Mouse (Mus musculus): ENCODE measurements around the gene Kifc1. TPM values are rescaled to one million over a fixed set of nuclear protein-coding genes. Genes with fewer than 3 reads are reported as not detected.

Gene Kifc1
- polyA plus RNA-seq, 1 experiment, result 57.3 TPM

DNA sequence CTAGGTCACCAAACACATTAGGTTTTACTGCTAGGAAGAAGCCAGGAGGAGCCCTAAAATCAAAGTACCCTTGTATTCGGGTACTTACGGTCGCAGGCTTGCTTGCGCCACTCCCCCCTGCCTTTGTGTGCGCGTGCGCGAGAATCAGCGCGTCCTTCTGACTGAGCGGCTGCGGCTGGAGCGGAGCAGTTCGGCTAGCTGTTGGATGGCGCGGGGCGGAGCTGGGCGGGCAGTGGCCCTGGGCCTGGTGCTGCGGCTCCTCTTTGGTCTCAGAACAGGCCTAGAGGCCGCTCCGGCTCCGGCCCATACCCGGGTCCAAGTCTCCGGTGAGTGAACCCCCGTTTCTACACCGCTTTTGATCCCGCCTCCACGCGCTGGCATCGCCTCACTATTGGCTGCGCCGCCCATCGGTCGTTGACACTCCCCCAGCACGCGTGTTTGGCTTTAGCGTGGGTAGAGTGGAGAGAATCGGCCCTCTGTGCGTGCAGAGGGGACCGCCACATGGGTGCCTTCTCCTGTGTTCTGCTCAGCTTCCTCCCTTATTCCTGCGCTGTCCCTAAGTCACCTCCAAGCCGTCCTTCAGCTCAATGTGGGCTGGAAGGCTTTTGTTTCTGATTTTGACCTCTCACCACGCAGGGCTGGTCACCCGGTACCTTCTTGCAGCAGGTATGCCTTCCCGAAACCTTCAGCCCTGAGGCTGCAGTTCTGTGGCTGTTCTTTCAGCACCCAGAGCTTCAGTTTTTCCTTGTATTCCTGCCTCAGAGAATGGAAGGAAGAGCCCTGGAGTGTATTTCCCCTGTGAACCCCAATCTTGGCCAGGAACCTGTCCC is 47.3 kb downstream of the Kifc1 start, which contains the start of gene Cd320:
Gene Cd320 (plus strand): TSS at position 126 of the 830 bp plus-strand sequence.
- under 1% methylated on average over 45 of the region's 45 CpGs for WGBS
- Histone ChIP-seq H3K27me3 (ENCODE audit: control insufficient read depth, insufficient read depth, low read length) (no peaks in the 10 kb centered on the region), H3K4me1 (replicated peaks; ENCODE audit: control insufficient read depth, insufficient read depth, low read length) (peaks cover 5% of the 10 kb centered on the region), H3K27ac (ENCODE audit: control insufficient read depth, insufficient read depth, low read length) (no peak within 1 kb of the TSS), H3K36me3 (ENCODE audit: control insufficient read depth, insufficient read depth, low read length) (no peaks in the 10 kb centered on the region), H3K4me3 (ENCODE audit: control insufficient read depth, insufficient read depth, low read length) (peak within 1 kb of the TSS; percentile 58)
- DNase-seq, result peak; percentile 92
- TF ChIP-seq CTCF (IDR thresholded peaks at IDR 0.05; ENCODE audit: borderline replicate concordance, control insufficient read depth, extremely low read depth, insufficient read depth, low read length, poor library complexity) (peak; percentile 19; the same call in 1 of the 2 replicates), POLR2A (IDR thresholded peaks at IDR 0.05; ENCODE audit: control insufficient read depth, extremely low read depth, insufficient read depth, low read length, poor library complexity) (no peak)

DNA sequence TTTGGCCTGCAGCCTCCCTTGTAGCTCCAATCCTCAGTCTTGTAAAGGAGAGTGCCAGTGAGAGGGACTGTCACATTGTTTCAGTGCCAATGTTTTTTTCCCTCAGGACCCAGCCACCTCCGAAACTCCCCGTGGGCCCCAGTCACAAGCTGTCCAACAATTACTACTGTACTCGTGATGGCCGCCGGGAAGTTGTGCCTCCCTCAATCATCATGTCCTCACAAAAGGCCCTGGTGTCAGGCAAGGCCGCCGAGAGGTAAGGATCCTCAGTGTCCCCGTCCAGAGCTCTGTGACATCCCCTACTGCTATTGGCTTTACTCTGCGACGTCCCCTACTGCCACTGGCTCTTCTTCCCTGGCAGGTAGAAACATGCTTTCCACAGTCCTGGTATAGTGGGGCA is 60.9 kb downstream of the Kifc1 start:
- H3K27ac ChIP-seq (ENCODE audit: control insufficient read depth, insufficient read depth, low read length), result no peak overlapping the region
- no peak overlapping the region for H3K4me3 ChIP-seq (ENCODE audit: control insufficient read depth, insufficient read depth, low read length)
- TF ChIP-seq CTCF (IDR thresholded peaks at IDR 0.05; ENCODE audit: borderline replicate concordance, control insufficient read depth, extremely low read depth, insufficient read depth, low read length, poor library complexity), result no peak
- TF ChIP-seq POLR2A (IDR thresholded peaks at IDR 0.05; ENCODE audit: control insufficient read depth, extremely low read depth, insufficient read depth, low read length, poor library complexity), result no peak
- no peak for DNase-seq
- peaks cover 6% of the 10 kb centered on the region for H3K4me1 ChIP-seq (replicated peaks; ENCODE audit: control insufficient read depth, insufficient read depth, low read length)
- H3K27me3 ChIP-seq (ENCODE audit: control insufficient read depth, insufficient read depth, low read length), result no peaks in the 10 kb centered on the region
- H3K36me3 ChIP-seq (ENCODE audit: control insufficient read depth, insufficient read depth, low read length), result peaks cover 35% of the 10 kb centered on the region
- WGBS, result 95% methylated on average over 10 of the region's 10 CpGs

DNA sequence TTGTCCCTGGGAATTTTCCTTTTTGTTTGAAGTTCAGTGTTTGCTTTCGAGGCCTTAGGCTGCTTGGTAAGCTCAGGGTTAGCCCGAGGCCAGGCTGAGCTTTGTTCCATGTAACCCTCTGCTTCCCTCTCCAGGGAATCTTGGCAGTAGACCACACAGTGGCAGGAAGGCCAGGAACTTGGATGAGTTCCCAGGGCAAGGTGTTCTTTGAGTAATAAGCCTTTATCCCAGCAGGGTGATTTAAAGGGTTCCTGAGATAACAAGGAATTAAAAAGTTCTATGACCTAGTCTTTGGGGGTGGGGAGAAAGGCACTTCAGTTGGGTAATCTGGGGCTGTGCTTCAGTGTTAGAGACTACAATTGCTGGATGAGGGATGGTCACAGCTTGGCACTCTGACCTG is 61.6 kb downstream of the Kifc1 start:
- peaks cover 34% of the 10 kb centered on the region for H3K36me3 ChIP-seq (ENCODE audit: control insufficient read depth, insufficient read depth, low read length)
- H3K27me3 ChIP-seq (ENCODE audit: control insufficient read depth, insufficient read depth, low read length), result no peaks in the 10 kb centered on the region
- no peak for DNase-seq
- no peak overlapping the region for H3K27ac ChIP-seq (ENCODE audit: control insufficient read depth, insufficient read depth, low read length)
- no peak overlapping the region for H3K4me3 ChIP-seq (ENCODE audit: control insufficient read depth, insufficient read depth, low read length)
- no peak for TF ChIP-seq POLR2A (IDR thresholded peaks at IDR 0.05; ENCODE audit: control insufficient read depth, extremely low read depth, insufficient read depth, low read length, poor library complexity)
- no peak for TF ChIP-seq CTCF (IDR thresholded peaks at IDR 0.05; ENCODE audit: borderline replicate concordance, control insufficient read depth, extremely low read depth, insufficient read depth, low read length, poor library complexity)
- peaks cover 7% of the 10 kb centered on the region for H3K4me1 ChIP-seq (replicated peaks; ENCODE audit: control insufficient read depth, insufficient read depth, low read length)
- 92% methylated on average over 2 of the region's 2 CpGs for WGBS

DNA sequence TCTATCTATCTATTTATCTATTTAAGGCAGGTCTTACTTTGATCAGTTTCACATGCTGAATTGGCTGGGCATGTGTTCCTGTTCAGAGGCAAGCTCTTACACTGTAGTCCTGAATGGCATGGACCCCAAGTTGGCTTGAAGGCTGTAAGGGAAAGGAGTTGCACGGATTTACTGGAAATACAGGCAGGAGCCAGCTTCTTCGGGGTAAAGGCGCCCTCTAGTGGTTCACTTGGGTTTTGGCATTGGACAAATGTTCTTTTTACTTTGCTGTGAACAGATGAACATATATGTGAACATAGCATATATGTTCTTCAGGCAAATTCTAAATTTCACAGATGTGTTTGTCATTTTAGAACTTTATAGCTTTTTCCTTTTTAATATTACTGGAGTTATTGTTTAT is 63.6 kb downstream of the Kifc1 start:
- no peak overlapping the region for H3K27ac ChIP-seq (ENCODE audit: control insufficient read depth, insufficient read depth, low read length)
- peaks cover 12% of the 10 kb centered on the region for H3K4me1 ChIP-seq (replicated peaks; ENCODE audit: control insufficient read depth, insufficient read depth, low read length)
- TF ChIP-seq POLR2A (IDR thresholded peaks at IDR 0.05; ENCODE audit: control insufficient read depth, extremely low read depth, insufficient read depth, low read length, poor library complexity) (no peak), CTCF (IDR thresholded peaks at IDR 0.05; ENCODE audit: borderline replicate concordance, control insufficient read depth, extremely low read depth, insufficient read depth, low read length, poor library complexity) (no peak)
- no peak overlapping the region for H3K4me3 ChIP-seq (ENCODE audit: control insufficient read depth, insufficient read depth, low read length)
- H3K36me3 ChIP-seq (ENCODE audit: control insufficient read depth, insufficient read depth, low read length), result peaks cover 35% of the 10 kb centered on the region
- H3K27me3 ChIP-seq (ENCODE audit: control insufficient read depth, insufficient read depth, low read length), result no peaks in the 10 kb centered on the region
- 2% methylated on average over 3 of the region's 3 CpGs for WGBS
- DNase-seq, result peak; percentile 60

Other genes with a start within 250 kb of the Kifc1 start
- gene Hnrnpm, start 203.8 kb downstream of the Kifc1 start, polyA plus RNA-seq (2012; rRNA removed), result 217 and 220 TPM in 2 replicates
- 119 and 120 TPM in 2 replicates for gene March2, start 172.0 kb downstream of the Kifc1 start, polyA plus RNA-seq (2012; rRNA removed)
- gene Rab11b, start 130.1 kb downstream of the Kifc1 start, polyA plus RNA-seq (2012; rRNA removed), result 464 and 542 TPM in 2 replicates
- gene Angptl4, start 108.8 kb downstream of the Kifc1 start, polyA plus RNA-seq (2012; rRNA removed), result 23.0 TPM in 2 replicates
- 19.9 and 29.3 TPM in 2 replicates for gene Kank3, start 80.1 kb downstream of the Kifc1 start, polyA plus RNA-seq (2012; rRNA removed)
- gene Rps28, start 66.1 kb downstream of the Kifc1 start, polyA plus RNA-seq (2012; rRNA removed), result 678 and 707 TPM in 2 replicates
- 305 and 382 TPM in 2 replicates for gene Ndufa7, start 66.1 kb downstream of the Kifc1 start, polyA plus RNA-seq (2012; rRNA removed)
- gene Cd320, start 47.6 kb downstream of the Kifc1 start, polyA plus RNA-seq (2012; rRNA removed), result 28.7 and 32.9 TPM in 2 replicates
- 3.0 TPM in 1 of 2 replicates, not detected in the other for gene Gm7029, start 16.8 kb downstream of the Kifc1 start, polyA plus RNA-seq (2012; rRNA removed)
- 0.69 and 1.0 TPM in 2 replicates for gene Platr17, start 14.5 kb upstream of the Kifc1 start, polyA plus RNA-seq (2012; rRNA removed)
- 116 and 129 TPM in 2 replicates for gene Daxx, start 18.8 kb upstream of the Kifc1 start, polyA plus RNA-seq (2012; rRNA removed)
- 201 and 248 TPM in 2 replicates for gene Tapbp, start 25.2 kb upstream of the Kifc1 start, polyA plus RNA-seq (2012; rRNA removed)
- gene Zbtb22, start 25.2 kb upstream of the Kifc1 start, polyA plus RNA-seq (2012; rRNA removed), result 119 and 120 TPM in 2 replicates
- 528 and 541 TPM in 2 replicates for gene Rgl2, start 38.9 kb upstream of the Kifc1 start, polyA plus RNA-seq (2012; rRNA removed)
- gene Pfdn6, start 49.7 kb upstream of the Kifc1 start, polyA plus RNA-seq (2012; rRNA removed), result 29.8 and 35.1 TPM in 2 replicates
- gene Wdr46, start 50.0 kb upstream of the Kifc1 start, polyA plus RNA-seq (2012; rRNA removed), result 35.4 and 38.1 TPM in 2 replicates
- gene B3galt4, start 60.8 kb upstream of the Kifc1 start, polyA plus RNA-seq (2012; rRNA removed), result 25.6 and 25.8 TPM in 2 replicates
- gene Vps52, start 65.2 kb upstream of the Kifc1 start, polyA plus RNA-seq (2012; rRNA removed), result 127 and 142 TPM in 2 replicates
- 584 and 593 TPM in 2 replicates for gene Rps18, start 65.3 kb upstream of the Kifc1 start, polyA plus RNA-seq (2012; rRNA removed)
- 3,482 and 5,138 TPM in 2 replicates for gene H2-K1, start 109.7 kb upstream of the Kifc1 start, polyA plus RNA-seq (2012; rRNA removed)
- 38.4 and 40.7 TPM in 2 replicates for gene Ring1, start 134.0 kb upstream of the Kifc1 start, polyA plus RNA-seq (2012; rRNA removed)
- 127 and 141 TPM in 2 replicates for gene H2-Ke6, start 137.4 kb upstream of the Kifc1 start, polyA plus RNA-seq (2012; rRNA removed)
- 187 and 195 TPM in 2 replicates for gene Slc39a7, start 141.0 kb upstream of the Kifc1 start, polyA plus RNA-seq (2012; rRNA removed)
- gene Rxrb, start 141.2 kb upstream of the Kifc1 start, polyA plus RNA-seq (2012; rRNA removed), result 143 and 164 TPM in 2 replicates
- gene Col11a2, start 148.8 kb upstream of the Kifc1 start, polyA plus RNA-seq (2012; rRNA removed), result 8.5 and 11.8 TPM in 2 replicates
- gene H2-Oa, start 201.7 kb upstream of the Kifc1 start, polyA plus RNA-seq (2012; rRNA removed), result 122 and 154 TPM in 2 replicates
- 141 and 177 TPM in 2 replicates for gene H2-DMa, start 228.9 kb upstream of the Kifc1 start, polyA plus RNA-seq (2012; rRNA removed)
- 236 and 257 TPM in 2 replicates for gene Brd2, start 232.0 kb upstream of the Kifc1 start, polyA plus RNA-seq (2012; rRNA removed)

Measured in thymus, adult 2 months (tissue).